Mouse (Mus musculus) embryonic facial prominence, embryonic 14.5 days (tissue): ENCODE data around the gene Siae. TPM values are rescaled to one million over a fixed set of nuclear protein-coding genes. Genes with fewer than 3 reads are reported as not detected.

Experiments
- ATAC-seq: fragments of 200-750 bp; cut with Nextera tagmentation; 2 replicates; pipeline ENCODE4 v1.8.0; 2017; ENCODE audit warnings: low read depth, moderate number of reproducible peaks, moderate TSS enrichment
- DNase-seq: peaks from one replicate; pipeline ENCODE4 v3.0.0-alpha.2; 2015; ENCODE audit warnings: low spot score
- H3K27ac ChIP-seq: fragments of 300-500 bp; sonication (generic); replicated peaks from 2 replicates; pipeline ENCODE4 v1.5.1; 2014; ENCODE audit warnings: low read depth, mild to moderate bottlenecking, low read length, moderate library complexity
- H3K27me3 ChIP-seq: fragments of 300-500 bp; sonication (generic); replicated peaks from 2 replicates; pipeline ENCODE4 v1.6.1; 2014; ENCODE audit warnings: low read length; ENCODE audit not compliant: control insufficient read depth, insufficient read depth
- H3K36me3 ChIP-seq: fragments of 300-500 bp; sonication (generic); 2 replicates; pipeline ENCODE4 v1.6.1; 2014; ENCODE audit warnings: low read length, mixed read lengths; ENCODE audit not compliant: control insufficient read depth, insufficient read depth
- H3K4me1 ChIP-seq: fragments of 300-500 bp; sonication (generic); 2 replicates; pipeline ENCODE4 v1.6.1; 2014; ENCODE audit warnings: antibody characterized with exemption, low read length; ENCODE audit not compliant: control insufficient read depth, insufficient read depth
- H3K4me2 ChIP-seq: fragments of 300-500 bp; sonication (generic); 2 replicates; pipeline ENCODE4 v1.6.1; 2014; ENCODE audit warnings: low read depth, mild to moderate bottlenecking, low read length, moderate library complexity, mixed read lengths
- H3K4me3 ChIP-seq: fragments of 300-500 bp; sonication (generic); 2 replicates; pipeline ENCODE4 v1.5.1; 2014; ENCODE audit warnings: low read depth, mild to moderate bottlenecking, low read length
- H3K9ac ChIP-seq: fragments of 300-500 bp; sonication (generic); 2 replicates; pipeline ENCODE4 v1.6.1; 2014; ENCODE audit warnings: low read depth, mild to moderate bottlenecking, low read length, moderate library complexity, mixed read lengths
- H3K9me3 ChIP-seq: fragments of 300-500 bp; sonication (generic); 2 replicates; pipeline ENCODE4 v1.6.1; 2016; ENCODE audit warnings: low read length; ENCODE audit not compliant: control insufficient read depth
- WGBS: fragments of 180-500 bp; shearing (Covaris S2); extraction: QIAGEN DNeasy Blood & Tissue Kit; methylation state at CpG from one replicate; pipeline ENCODE4 v1.1.7; 2014; 5-methylcytosine and 5-hydroxymethylcytosine counted together
- polyA plus RNA-seq: library from polyadenylated mRNA; unstranded; fragments of >200 nt; fragmentation: Nextera tagmentation; extraction: Ambion mirVana; gene quantifications from 2 replicates; pipeline ENCODE4 v1.2.1, GENCODE M21; 2014

Siae gene
- polyA plus RNA-seq, 1 experiment from 2014 or later: 13.9 TPM

DNA sequence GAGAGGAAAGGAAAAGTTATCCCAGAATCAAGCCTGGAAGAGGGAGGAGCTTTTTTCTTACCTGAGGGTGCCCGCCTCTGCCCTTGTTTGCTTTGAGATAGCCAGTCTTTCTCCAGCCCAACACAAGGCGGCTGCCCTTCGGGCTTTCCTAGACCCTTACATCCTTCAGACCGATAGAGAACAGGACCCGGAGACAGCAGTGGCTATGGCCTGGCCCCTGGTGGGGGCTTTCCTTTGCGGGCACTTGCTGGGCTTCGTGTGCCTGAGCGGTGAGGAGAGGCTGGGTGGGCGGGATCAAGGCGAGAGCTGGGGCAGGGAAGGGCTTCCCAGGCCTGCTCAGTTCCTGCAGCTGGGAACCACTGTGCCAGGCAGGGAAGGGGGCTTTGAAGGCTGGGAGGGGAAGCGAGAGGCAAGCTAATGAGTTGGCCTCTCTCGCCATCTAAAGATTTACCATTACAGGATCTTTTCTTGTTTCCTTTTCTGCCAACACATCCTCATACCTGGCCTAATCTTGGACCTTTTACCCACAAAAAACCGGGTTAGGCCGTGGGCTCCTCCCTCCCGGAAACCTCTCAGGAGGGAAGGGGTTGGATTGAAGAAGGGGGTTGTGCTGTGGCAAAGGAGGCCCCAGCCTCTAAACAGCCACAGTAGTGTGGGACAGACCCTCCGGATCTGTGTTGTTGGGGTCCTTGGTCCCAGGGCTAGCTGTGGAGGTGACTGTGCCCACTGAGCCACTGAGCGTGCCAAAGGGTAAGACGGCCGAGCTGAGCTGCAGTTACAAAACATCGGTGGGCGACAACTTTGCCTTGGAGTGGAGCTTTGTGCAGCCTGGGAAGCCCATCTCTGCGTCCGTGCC, 16.1 kb upstream of the Siae start, which contains the start of gene Vsig2:
TSS of gene Vsig2 (plus strand) at position 86 of the 856 bp plus-strand sequence.
- Histone ChIP-seq H3K4me3 (no peak within 1 kb of the TSS), H3K9me3 (no peaks in the 10 kb centered on the region), H3K27me3 (no peaks in the 10 kb centered on the region), H3K36me3 (no peaks in the 10 kb centered on the region), H3K4me1 (0 out of 2 replicates have a peak, but pooled peaks cover 3% of the 10 kb centered on the region), H3K9ac (no peak within 1 kb of the TSS), H3K27ac (no peak within 1 kb of the TSS), H3K4me2 (no peak within 1 kb of the TSS)
- ATAC-seq (no peak), DNase-seq (no peak)
- 54% methylated on average over 21 of the region's 23 CpGs for WGBS

DNA sequence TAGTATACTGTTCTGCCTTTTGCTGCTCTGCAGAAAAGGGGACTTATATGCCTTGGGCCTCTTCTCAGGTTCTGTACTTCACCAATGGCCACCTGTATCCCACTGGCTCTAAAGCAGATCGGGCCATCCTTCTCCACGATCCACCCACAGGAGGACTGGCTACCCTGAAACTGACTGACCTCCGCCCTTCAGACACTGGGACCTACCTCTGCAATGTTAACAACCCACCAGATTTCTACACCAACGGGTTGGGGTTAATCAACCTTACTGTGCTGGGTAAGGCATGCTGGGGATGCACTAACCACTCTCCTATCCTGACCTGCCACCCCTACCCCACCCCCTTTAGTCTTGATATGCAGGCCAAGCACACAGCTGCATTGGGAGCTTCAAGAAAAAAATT, 15.3 kb upstream of the Siae start:
- H3K4me2 ChIP-seq: no peak overlapping the region
- H3K9ac ChIP-seq: no peak overlapping the region

DNA sequence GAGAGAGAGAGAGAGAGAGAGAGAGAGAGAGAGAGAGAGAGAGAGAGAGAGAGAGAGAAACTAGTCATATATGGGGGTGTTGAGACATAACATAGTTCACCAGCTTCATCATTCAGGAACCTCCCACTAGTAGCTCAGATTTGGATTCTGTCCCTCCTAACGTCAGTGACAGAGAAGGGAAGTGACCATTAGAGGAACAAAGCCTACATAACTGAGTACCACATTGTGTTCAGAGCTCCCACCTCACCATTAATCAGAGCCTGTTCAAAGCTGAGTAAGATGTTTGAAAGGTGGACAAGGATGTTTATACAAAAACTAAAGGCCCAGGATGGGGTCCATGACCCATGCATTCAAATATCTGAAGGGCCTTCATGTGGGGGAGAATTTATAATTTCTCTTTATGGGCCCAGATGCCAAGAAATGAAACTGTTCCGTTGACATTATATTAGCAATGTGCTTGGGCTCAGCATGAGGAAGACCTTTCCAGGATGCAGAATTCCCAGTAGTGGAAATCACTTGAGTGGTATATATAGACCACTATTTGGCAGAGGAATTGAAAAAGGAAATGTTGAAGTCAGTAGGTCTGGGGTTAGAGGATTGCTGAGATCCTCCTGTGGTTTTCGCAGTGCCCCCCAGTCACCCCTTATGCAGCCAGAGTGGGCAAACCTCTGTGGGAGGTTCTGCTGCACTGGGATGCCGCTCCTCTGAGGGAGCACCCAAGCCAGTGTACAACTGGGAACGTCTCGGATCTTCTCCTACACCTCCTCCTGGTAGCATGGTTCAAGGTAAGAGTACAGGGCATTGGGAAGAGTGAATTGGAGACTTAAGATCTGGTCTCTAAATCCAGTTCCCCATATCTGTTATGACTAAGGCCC, 14.6 kb upstream of the Siae start:
- no peak overlapping the region for H3K27ac ChIP-seq
- H3K9ac ChIP-seq: no peak overlapping the region
- no peaks in the 10 kb centered on the region for H3K36me3 ChIP-seq
- no peak for ATAC-seq
- H3K4me3 ChIP-seq: no peak overlapping the region
- peaks cover 11% of the 10 kb centered on the region for H3K27me3 ChIP-seq
- DNase-seq: no peak
- no peaks in the 10 kb centered on the region for H3K9me3 ChIP-seq
- H3K4me1 ChIP-seq: peaks cover 13% of the 10 kb centered on the region; the same call in 1 of the 2 replicates
- WGBS: 82% methylated on average over 6 of the region's 6 CpGs
- H3K4me2 ChIP-seq: no peak overlapping the region

More for the DNA sequence above, 15.3 kb upstream of the Siae start:
- 89% methylated on average over 4 of the region's 4 CpGs for WGBS
- DNase-seq (no peak), ATAC-seq (no peak)
- Histone ChIP-seq H3K36me3 (no peaks in the 10 kb centered on the region), H3K4me1 (peaks cover 6% of the 10 kb centered on the region; the same call in 1 of the 2 replicates), H3K4me3 (no peak overlapping the region), H3K27me3 (peaks cover 4% of the 10 kb centered on the region), H3K9me3 (no peaks in the 10 kb centered on the region), H3K27ac (no peak overlapping the region)

DNA sequence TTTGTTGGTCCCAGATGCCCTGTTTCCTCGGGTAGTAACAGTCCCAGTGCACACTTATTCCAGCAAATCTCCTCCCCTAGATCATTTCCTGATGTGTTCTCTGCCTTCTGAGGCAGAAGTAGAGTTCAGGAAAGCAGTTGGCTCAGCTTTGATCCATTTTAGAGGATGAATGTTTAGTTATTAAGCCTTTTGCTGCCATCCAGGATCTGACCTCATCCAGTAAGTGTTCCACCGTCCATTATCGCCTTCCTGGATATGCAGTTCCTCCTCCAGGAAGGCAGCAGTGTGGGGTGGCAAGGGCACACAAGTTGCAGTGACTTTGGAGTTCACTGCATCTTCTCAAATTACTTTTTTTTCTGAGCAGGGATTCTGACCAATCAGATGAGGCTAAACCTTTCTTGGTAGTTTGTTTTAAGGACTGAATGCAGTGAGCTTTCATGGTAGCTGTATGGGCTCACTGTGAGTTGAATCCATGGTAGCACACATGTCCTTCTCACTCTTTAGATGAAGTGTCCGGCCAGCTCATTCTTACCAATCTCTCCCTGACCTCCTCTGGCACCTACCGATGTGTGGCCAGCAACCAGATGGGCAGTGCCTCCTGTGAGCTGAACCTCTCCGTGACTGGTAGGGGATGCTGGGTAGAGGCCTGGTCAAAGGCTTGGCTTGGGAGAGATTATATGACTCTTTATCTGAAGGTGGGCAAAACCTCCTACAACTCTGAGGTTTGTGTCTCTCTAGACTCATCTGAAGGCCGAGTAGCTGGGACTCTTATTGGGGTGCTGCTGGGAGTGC, 13.5 kb upstream of the Siae start:
- H3K4me2 ChIP-seq: no peak overlapping the region
- H3K27me3 ChIP-seq: peaks cover 20% of the 10 kb centered on the region
- no peaks in the 10 kb centered on the region for H3K9me3 ChIP-seq
- H3K4me3 ChIP-seq: no peak overlapping the region
- peaks cover 13% of the 10 kb centered on the region; the same call in 1 of the 2 replicates for H3K4me1 ChIP-seq
- ATAC-seq (no peak), DNase-seq (no peak)
- 68% methylated on average over 7 of the region's 7 CpGs for WGBS
- no peak overlapping the region for H3K9ac ChIP-seq
- no peaks in the 10 kb centered on the region for H3K36me3 ChIP-seq
- H3K27ac ChIP-seq: no peak overlapping the region

DNA sequence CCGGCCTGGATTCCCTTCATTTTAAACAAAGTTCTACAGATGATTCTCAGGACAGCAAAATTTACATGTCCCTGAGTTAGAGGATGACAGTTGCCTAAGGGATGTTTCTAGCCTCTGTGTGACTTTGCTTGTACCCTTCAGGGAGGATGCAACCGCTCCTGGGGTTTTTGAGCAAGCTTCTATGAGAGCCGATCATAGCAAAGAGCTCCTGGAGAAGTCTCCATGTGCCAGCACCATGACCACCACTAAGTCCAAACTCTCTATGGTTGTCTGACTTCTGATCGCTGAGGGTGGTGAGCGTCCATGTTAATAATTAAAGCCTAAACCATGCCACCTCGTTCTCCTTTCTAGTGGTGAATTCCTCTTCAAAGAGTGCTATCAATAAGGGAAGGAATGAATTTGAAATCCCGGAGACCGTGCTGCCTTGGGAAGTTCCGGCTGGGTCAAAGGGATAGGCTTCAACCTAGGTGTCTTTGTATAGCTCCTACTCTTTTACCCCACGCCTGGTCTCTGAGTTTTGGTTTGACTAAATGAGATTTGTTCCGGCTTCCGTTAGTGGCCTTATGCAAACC, 11.5 kb upstream of the Siae start:
- ATAC-seq (no peak; the same call in 1 of the 2 replicates), DNase-seq (no peak)
- Histone ChIP-seq H3K4me3 (peak overlapping the region; percentile 35), H3K9me3 (no peaks in the 10 kb centered on the region), H3K36me3 (no peaks in the 10 kb centered on the region), H3K4me1 (peaks cover 13% of the 10 kb centered on the region; the same call in 1 of the 2 replicates), H3K27ac (no peak overlapping the region), H3K9ac (peak overlapping the region; percentile 20; the same call in 1 of the 2 replicates), H3K27me3 (peaks cover 28% of the 10 kb centered on the region), H3K4me2 (peak overlapping the region; percentile 67)
- WGBS: 26% methylated on average over 12 of the region's 12 CpGs

DNA sequence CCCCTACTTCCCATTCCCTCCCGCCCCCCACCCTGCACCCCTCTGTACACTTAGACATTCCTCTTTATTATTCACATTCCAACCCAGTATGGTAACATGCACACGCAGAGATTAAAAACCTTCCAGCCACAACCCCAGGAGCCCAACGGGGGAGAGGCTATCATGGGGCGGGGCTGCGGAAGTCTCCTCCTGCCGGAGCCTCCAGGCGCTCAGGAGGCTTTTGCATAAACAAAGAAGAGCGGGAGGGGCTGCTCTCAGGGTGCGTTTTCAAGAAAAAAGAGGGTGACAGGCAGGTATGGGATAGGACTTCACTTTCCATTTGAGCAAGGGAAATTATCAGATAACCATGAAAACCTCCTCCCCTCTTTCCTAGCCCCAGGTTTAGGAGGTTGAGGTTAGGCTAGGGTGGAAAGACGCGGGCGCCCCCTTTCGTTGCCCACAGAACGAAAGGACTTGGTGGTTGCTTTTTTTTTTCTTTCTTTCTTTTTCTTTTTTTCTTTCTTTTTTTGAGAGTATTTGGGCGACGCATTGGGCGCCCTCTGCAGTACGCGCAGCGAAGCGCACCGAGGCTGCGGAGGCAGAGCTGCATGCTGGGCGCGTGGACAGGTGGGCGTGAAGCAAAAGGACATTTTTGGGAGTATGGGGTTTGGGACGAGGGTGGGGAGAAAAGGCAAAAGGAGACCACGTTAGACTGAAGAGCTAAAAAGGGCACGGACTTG, 10.9 kb upstream of the Siae start:
- Histone ChIP-seq H3K27me3 (peaks cover 33% of the 10 kb centered on the region), H3K36me3 (no peaks in the 10 kb centered on the region), H3K9ac (peak overlapping the region; percentile 20), H3K4me3 (peak overlapping the region; percentile 35), H3K4me2 (peak overlapping the region; percentile 67), H3K9me3 (no peaks in the 10 kb centered on the region), H3K27ac (no peak overlapping the region), H3K4me1 (peaks cover 13% of the 10 kb centered on the region; the same call in 1 of the 2 replicates)
- ATAC-seq (peak; percentile 58), DNase-seq (peak; percentile 61)
- WGBS: 1% methylated on average over 29 of the region's 29 CpGs

DNA sequence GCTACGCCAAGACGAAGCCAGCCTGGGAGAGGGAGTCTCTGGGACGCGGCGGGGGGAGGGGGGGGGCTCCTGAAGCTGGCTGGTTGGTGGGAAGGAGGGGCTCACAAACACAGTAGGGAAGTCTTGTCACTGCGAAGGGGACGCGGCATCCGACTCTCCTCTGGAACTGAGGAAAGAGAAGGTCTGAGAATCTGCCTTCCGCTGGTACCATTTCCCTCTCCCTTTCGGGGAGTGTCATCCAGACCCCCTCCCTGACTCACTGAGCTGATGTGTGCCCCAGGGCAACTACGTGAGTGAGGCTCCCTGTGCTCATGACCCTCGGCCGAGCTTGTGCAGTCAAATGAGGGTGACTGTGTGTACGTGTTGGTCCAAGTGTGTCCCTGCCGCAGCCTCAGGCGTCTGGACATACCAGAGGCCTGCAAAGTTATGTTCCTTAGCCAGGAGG, 10.3 kb upstream of the Siae start:
- Histone ChIP-seq H3K4me2 (peak overlapping the region; percentile 67), H3K27me3 (peaks cover 37% of the 10 kb centered on the region), H3K36me3 (no peaks in the 10 kb centered on the region), H3K9ac (peak overlapping the region; percentile 20; the same call in 1 of the 2 replicates), H3K27ac (no peak overlapping the region), H3K9me3 (no peaks in the 10 kb centered on the region), H3K4me3 (peak overlapping the region; percentile 35), H3K4me1 (peaks cover 13% of the 10 kb centered on the region; the same call in 1 of the 2 replicates)
- ATAC-seq: no peak
- WGBS: 2% methylated on average over 17 of the region's 17 CpGs
- no peak for DNase-seq
